Mouse (Mus musculus): ENCODE data around the gene Ppme1.

DNA sequence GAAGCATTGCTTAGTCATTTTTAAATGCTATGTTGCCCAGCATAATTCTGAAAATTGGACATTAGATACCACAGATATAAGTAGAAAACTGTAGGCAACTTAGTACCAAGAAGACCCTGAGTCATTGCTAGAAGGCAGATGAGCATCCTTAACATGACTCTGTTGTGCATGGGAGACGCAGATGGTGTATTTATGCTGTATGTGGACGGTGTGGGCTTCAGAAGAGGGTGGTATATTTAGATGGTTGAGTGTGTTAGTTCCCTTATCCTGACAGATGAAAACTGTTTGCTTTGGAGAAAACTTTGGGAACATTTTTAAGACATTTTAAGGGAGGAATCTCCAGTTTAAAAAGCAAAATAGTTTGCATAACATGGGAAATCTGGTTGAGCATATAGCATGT lies 16.1 kb upstream of the Ppme1 start:
- TF ChIP-seq CTCF (IDR thresholded peaks at IDR 0.05; ENCODE audit: control insufficient read depth, insufficient read depth, low read length) (no peak), POLR2A (IDR thresholded peaks at IDR 0.05; ENCODE audit: borderline replicate concordance, control insufficient read depth, low read depth, low read length) (no peak)

Measured in bone marrow, adult 2 months (tissue).